Mouse (Mus musculus): ENCODE data around the gene Prkn. TPM values are rescaled to one million over a fixed set of nuclear protein-coding genes. Genes with fewer than 3 reads are reported as not detected.

Prkn gene
- total RNA-seq, 2 experiments from 2014 or later, result 12.2 to 12.9 TPM

GRCm38 (mm10) chr17:11845506-11845905, 1005.3 kb downstream of the Prkn start:
- no peak for DNase-seq

GRCm38 (mm10) chr17:11854571-11854970, 1014.4 kb downstream of the Prkn start:
- DNase-seq, result no peak

GRCm38 (mm10) chr17:11858772-11859405, 1018.7 kb downstream of the Prkn start:
- DNase-seq, result no peak

- no peak for DNase-seq
Measured at GRCm38 (mm10) chr17:11861178-11861577, 1021.0 kb downstream of the Prkn start.

- DNase-seq, result no peak
Measured at GRCm38 (mm10) chr17:11862360-11862759, 1022.2 kb downstream of the Prkn start.

- DNase-seq, result no peak
Measured at GRCm38 (mm10) chr17:11863017-11863416, 1022.8 kb downstream of the Prkn start.

GRCm38 (mm10) chr17:11866231-11866630, 1026.0 kb downstream of the Prkn start:
- DNase-seq, result no peak

GRCm38 (mm10) chr17:11867334-11868095, 1027.3 kb downstream of the Prkn start:
- DNase-seq, result no peak

- DNase-seq, result no peak
Measured at GRCm38 (mm10) chr17:11870546-11870945, 1030.4 kb downstream of the Prkn start.

GRCm38 (mm10) chr17:11876240-11876639, 1036.1 kb downstream of the Prkn start:
- no peak for DNase-seq

GRCm38 (mm10) chr17:11881110-11881820, 1041.1 kb downstream of the Prkn start:
- no peak for DNase-seq

GRCm38 (mm10) chr17:11885601-11886000, 1045.4 kb downstream of the Prkn start:
- DNase-seq, result no peak

GRCm38 (mm10) chr17:11886963-11887362, 1046.8 kb downstream of the Prkn start:
- no peak for DNase-seq

GRCm38 (mm10) chr17:11887591-11888205, 1047.5 kb downstream of the Prkn start:
- no peak for DNase-seq

- DNase-seq, result no peak
Measured at GRCm38 (mm10) chr17:11888806-11889205, 1048.6 kb downstream of the Prkn start.

- DNase-seq, result no peak
Measured at GRCm38 (mm10) chr17:11900300-11900699, 1060.1 kb downstream of the Prkn start.

- no peak for DNase-seq
Measured at GRCm38 (mm10) chr17:11901731-11902130, 1061.5 kb downstream of the Prkn start.

GRCm38 (mm10) chr17:11903001-11903400, 1062.8 kb downstream of the Prkn start:
- no peak for DNase-seq

GRCm38 (mm10) chr17:11910668-11911398, 1070.6 kb downstream of the Prkn start:
- DNase-seq, result no peak

GRCm38 (mm10) chr17:11912136-11912535, 1072.0 kb downstream of the Prkn start:
- DNase-seq, result no peak

- DNase-seq, result no peak
Measured at GRCm38 (mm10) chr17:11912872-11913365, 1072.7 kb downstream of the Prkn start.

- DNase-seq, result no peak
Measured at GRCm38 (mm10) chr17:11913620-11914019, 1073.4 kb downstream of the Prkn start.

All from gastrocnemius, postnatal 25 days (tissue).